Mouse (Mus musculus) erythroblast, embryonic 14.5 days (primary cell): ENCODE results near the gene Mccc1. TPM values are rescaled to one million over a fixed set of nuclear protein-coding genes. Genes with fewer than 3 reads are reported as not detected.

Experiments
- H3K27me3 ChIP-seq: 2 replicates; pipeline ENCODE4 v1.6.1; 2012; ENCODE audit warnings: inconsistent platforms; ENCODE audit not compliant: control insufficient read depth
- H3K36me3 ChIP-seq: 2 replicates; pipeline ENCODE4 v1.6.1; 2012; ENCODE audit warnings: mild to moderate bottlenecking, inconsistent platforms; ENCODE audit not compliant: control insufficient read depth
- H3K4me1 ChIP-seq: 2 replicates; pipeline ENCODE4 v1.6.1; 2012; ENCODE audit warnings: inconsistent platforms; ENCODE audit not compliant: control insufficient read depth
- H3K4me3 ChIP-seq: replicated peaks from 2 replicates; pipeline ENCODE3; 2012; ENCODE audit warnings: moderate library complexity, mild to moderate bottlenecking, inconsistent platforms
- H3K9me3 ChIP-seq: 2 replicates; pipeline ENCODE4 v1.6.1; 2012; ENCODE audit warnings: low read length, inconsistent platforms, mixed read lengths; ENCODE audit not compliant: control insufficient read depth
- GATA1 ChIP-seq: IDR thresholded peaks from 2 replicates; pipeline ENCODE4 v1.6.1; 2012; ENCODE audit warnings: low read length, inconsistent platforms, mixed read lengths
- TAL1 ChIP-seq: IDR thresholded peaks from 3 replicates; pipeline ENCODE4 v1.6.1; 2012; ENCODE audit warnings: low read length, inconsistent platforms, mixed read lengths
- polyA plus RNA-seq: library from polyadenylated mRNA; stranded (reverse); fragments of >175 nt; gene quantifications from 2 replicates; pipeline ENCODE4 v1.2.3, GENCODE M21; 2012

Mccc1 gene
- polyA plus RNA-seq, 1 experiment, result 0.05 TPM

GRCm38 (mm10) chr3:35954901-35955575 is 45.4 kb downstream of the Mccc1 start:
- Histone ChIP-seq H3K4me1 (peaks cover 4% of the 10 kb centered on the region), H3K27me3 (no peaks in the 10 kb centered on the region), H3K36me3 (peaks cover 2% of the 10 kb centered on the region; the same call in 1 of the 2 replicates), H3K4me3 (no peak overlapping the region), H3K9me3 (peaks cover 3% of the 10 kb centered on the region; the same call in 1 of the 2 replicates)
- TF ChIP-seq TAL1, result no peak
- no peak for TF ChIP-seq GATA1

- peaks cover 3% of the 10 kb centered on the region; the same call in 1 of the 2 replicates for H3K9me3 ChIP-seq
- TF ChIP-seq GATA1 (no peak), TAL1 (no peak)
- no peaks in the 10 kb centered on the region for H3K27me3 ChIP-seq
- H3K4me1 ChIP-seq, result peaks cover 2% of the 10 kb centered on the region
- no peaks in the 10 kb centered on the region; the same call in 1 of the 2 replicates for H3K36me3 ChIP-seq
- H3K4me3 ChIP-seq, result no peak overlapping the region
Observed at GRCm38 (mm10) chr3:35953816-35954215, 46.7 kb downstream of the Mccc1 start.

- H3K4me3 ChIP-seq, result no peak overlapping the region
- H3K36me3 ChIP-seq, result no peaks in the 10 kb centered on the region; the same call in 1 of the 2 replicates
- H3K9me3 ChIP-seq, result peaks cover 3% of the 10 kb centered on the region; the same call in 1 of the 2 replicates
- TF ChIP-seq TAL1, result no peak
- TF ChIP-seq GATA1, result no peak
- H3K27me3 ChIP-seq, result no peaks in the 10 kb centered on the region
- peaks cover 2% of the 10 kb centered on the region for H3K4me1 ChIP-seq
Observed at GRCm38 (mm10) chr3:35953184-35953583, 47.3 kb downstream of the Mccc1 start.

GRCm38 (mm10) chr3:35948197-35948596 is 52.3 kb downstream of the Mccc1 start:
- H3K4me3 ChIP-seq, result no peak overlapping the region
- H3K9me3 ChIP-seq, result no peaks in the 10 kb centered on the region
- no peak for TF ChIP-seq TAL1
- TF ChIP-seq GATA1, result no peak
- H3K4me1 ChIP-seq, result no peaks in the 10 kb centered on the region; the same call in 1 of the 2 replicates
- H3K27me3 ChIP-seq, result no peaks in the 10 kb centered on the region
- H3K36me3 ChIP-seq, result no peaks in the 10 kb centered on the region

GRCm38 (mm10) chr3:35940520-35941135 is 59.9 kb downstream of the Mccc1 start:
- H3K9me3 ChIP-seq, result no peaks in the 10 kb centered on the region
- no peaks in the 10 kb centered on the region for H3K27me3 ChIP-seq
- peaks cover 32% of the 10 kb centered on the region for H3K36me3 ChIP-seq
- H3K4me1 ChIP-seq, result peaks cover 13% of the 10 kb centered on the region
- no peak for TF ChIP-seq GATA1
- no peak for TF ChIP-seq TAL1
- H3K4me3 ChIP-seq, result no peak overlapping the region

GRCm38 (mm10) chr3:35940047-35940446 is 60.4 kb downstream of the Mccc1 start:
- Histone ChIP-seq H3K4me3 (no peak overlapping the region), H3K36me3 (peaks cover 36% of the 10 kb centered on the region), H3K9me3 (no peaks in the 10 kb centered on the region), H3K4me1 (peaks cover 18% of the 10 kb centered on the region), H3K27me3 (no peaks in the 10 kb centered on the region)
- TF ChIP-seq GATA1, result no peak
- TF ChIP-seq TAL1, result no peak

GRCm38 (mm10) chr3:35937345-35937744 is 63.1 kb downstream of the Mccc1 start, which contains the start of gene Dcun1d1:
Dcun1d1 (minus strand) TSS chr3:35937445.
- Histone ChIP-seq H3K27me3 (no peaks in the 10 kb centered on the region), H3K9me3 (no peaks in the 10 kb centered on the region), H3K4me1 (peaks cover 39% of the 10 kb centered on the region), H3K4me3 (no peak within 1 kb of the TSS), H3K36me3 (peaks cover 43% of the 10 kb centered on the region)
- TF ChIP-seq GATA1 (no peak), TAL1 (no peak)

GRCm38 (mm10) chr3:35933405-35933777 is 67.1 kb downstream of the Mccc1 start:
- Histone ChIP-seq H3K4me1 (peaks cover 50% of the 10 kb centered on the region), H3K36me3 (peaks cover 36% of the 10 kb centered on the region), H3K4me3 (peak overlapping the region; percentile 93), H3K27me3 (no peaks in the 10 kb centered on the region), H3K9me3 (no peaks in the 10 kb centered on the region)
- no peak for TF ChIP-seq TAL1
- no peak for TF ChIP-seq GATA1

- TF ChIP-seq GATA1, result no peak
- TF ChIP-seq TAL1, result no peak
- H3K4me1 ChIP-seq, result peaks cover 54% of the 10 kb centered on the region
Observed at GRCm38 (mm10) chr3:35932735-35933404, 67.6 kb downstream of the Mccc1 start.

More at GRCm38 (mm10) chr3:35932735-35933404, 67.6 kb downstream of the Mccc1 start:
- Histone ChIP-seq H3K27me3 (no peaks in the 10 kb centered on the region), H3K4me3 (peak overlapping the region; percentile 93), H3K9me3 (no peaks in the 10 kb centered on the region), H3K36me3 (peaks cover 35% of the 10 kb centered on the region)
